Mouse (Mus musculus) ES-E14 (cell line): ENCODE measurements around the gene Nsun4.

Source experiments
- CHD2 ChIP-seq: IDR thresholded peaks from 2 replicates; pipeline ENCODE4 v1.6.1; 2014; ENCODE audit warnings: mild to moderate bottlenecking, low read depth, low read length, inconsistent platforms
- HCFC1 ChIP-seq: IDR thresholded peaks from 2 replicates; pipeline ENCODE4 v1.6.1; 2012; ENCODE audit warnings: low read length, inconsistent platforms, borderline replicate concordance; ENCODE audit not compliant: insufficient read depth
- MAFK ChIP-seq: IDR thresholded peaks from 2 replicates; pipeline ENCODE4 v1.6.1; 2014; ENCODE audit warnings: mild to moderate bottlenecking, low read depth, low read length, inconsistent platforms; ENCODE audit not compliant: insufficient read depth
- ZC3H11A ChIP-seq: IDR thresholded peaks from 2 replicates; pipeline ENCODE4 v1.6.1; 2012; ENCODE audit warnings: low read depth, mild to moderate bottlenecking, inconsistent platforms, low read length, borderline replicate concordance
- ZNF384 ChIP-seq: IDR thresholded peaks from 2 replicates; pipeline ENCODE4 v1.6.1; 2012; ENCODE audit warnings: low read depth, low read length, inconsistent platforms

DNA sequence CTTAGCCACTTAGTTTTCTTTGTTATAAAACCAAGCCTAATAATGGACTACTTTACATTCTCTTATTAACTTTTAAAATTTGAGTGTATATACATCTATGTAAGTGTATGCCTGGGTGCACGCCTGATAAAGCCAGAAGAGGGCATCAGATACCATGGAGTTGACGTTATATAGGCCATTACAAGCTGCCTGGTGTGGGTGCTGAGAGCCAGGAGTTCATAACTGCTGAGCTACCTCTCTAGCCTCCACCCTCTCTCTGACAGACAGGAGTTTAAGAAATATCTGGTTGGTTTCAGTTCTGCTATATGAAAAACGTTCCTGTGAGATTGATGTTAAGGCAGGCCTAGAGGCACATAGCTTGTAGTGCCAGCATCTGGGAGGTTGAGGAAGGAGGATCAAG lies 11.5 kb downstream of the Nsun4 start:
- TF ChIP-seq MAFK (no peak), ZNF384 (no peak), HCFC1 (no peak), ZC3H11A (no peak), CHD2 (no peak)
